Mouse (Mus musculus) cortical plate, adult 2 months (tissue): Measurements from ENCODE around the gene Disc1.

Experiments used
- CTCF ChIP-seq: fragments of 200-500 bp; IDR thresholded peaks from 2 replicates; pipeline ENCODE4 v1.5.1; 2011; ENCODE audit warnings: mild to moderate bottlenecking, control low read depth, low read length; ENCODE audit not compliant: insufficient read depth; ENCODE audit errors: extremely low read depth
- POLR2A ChIP-seq: fragments of 200-500 bp; IDR thresholded peaks from 2 replicates; pipeline ENCODE4 v1.6.1; 2011; ENCODE audit warnings: mild to moderate bottlenecking, low read length, control low read depth; ENCODE audit not compliant: insufficient read depth; ENCODE audit errors: extremely low read depth

DNA sequence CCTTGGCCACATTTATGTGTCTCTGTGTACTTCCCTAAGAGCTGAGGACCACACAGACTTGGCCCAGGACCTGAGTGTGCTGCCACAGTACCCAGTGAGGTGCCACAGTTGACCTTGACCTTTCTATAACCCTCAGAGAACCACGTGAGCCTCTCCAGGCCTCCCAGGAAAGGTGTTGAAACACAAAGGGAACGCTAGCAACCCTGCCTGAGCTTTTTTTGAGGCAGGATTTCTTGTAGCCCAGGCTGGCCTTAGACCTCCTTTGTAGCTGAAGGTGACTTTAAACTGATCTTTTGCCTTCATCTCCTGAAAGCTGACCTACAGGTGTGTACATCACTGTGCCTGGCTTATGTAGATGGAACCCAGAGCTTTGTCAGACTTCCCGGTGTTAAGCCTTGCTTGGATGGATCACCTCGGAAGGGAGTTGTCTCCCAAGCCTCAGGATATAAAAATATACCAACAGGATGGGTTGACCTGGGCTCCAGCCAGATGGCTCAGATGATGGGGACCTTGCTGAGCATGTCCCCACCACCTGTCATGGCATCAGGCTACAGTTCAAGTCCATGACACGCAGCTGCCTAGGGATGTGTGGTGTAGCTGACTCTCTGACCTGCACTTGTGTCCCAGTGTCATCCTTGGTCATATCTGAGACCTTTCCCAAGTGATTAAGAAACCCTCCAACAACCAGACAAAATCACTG lies 4.8 kb upstream of the Disc1 start:
- TF ChIP-seq CTCF (no peak), POLR2A (no peak)
